Mouse (Mus musculus) midbrain, embryonic 10.5 days (tissue): Measurements from ENCODE around the gene Izumo1r. TPM values are rescaled to one million over a fixed set of nuclear protein-coding genes. Genes with fewer than 3 reads are reported as not detected.
A peak's percentile ranks its signal among the peaks of the same experiment; 100 is the strongest.

Source experiments
- DNase-seq: peaks from one replicate; pipeline ENCODE4 v3.0.0-alpha.2; 2017; ENCODE audit warnings: low spot score
- H3K27ac ChIP-seq: fragments of 300-500 bp; sonication (generic); replicated peaks from 2 replicates; pipeline ENCODE4 v1.5.1; 2016; ENCODE audit warnings: mild to moderate bottlenecking
- H3K27me3 ChIP-seq: fragments of 300-500 bp; sonication (generic); 2 replicates; pipeline ENCODE4 v1.6.1; 2016; ENCODE audit warnings: low read depth, mild to moderate bottlenecking; ENCODE audit not compliant: poor library complexity, severe bottlenecking
- H3K36me3 ChIP-seq: fragments of 300-500 bp; sonication (generic); 2 replicates; pipeline ENCODE4 v1.6.1; 2016; ENCODE audit warnings: mild to moderate bottlenecking, moderate library complexity
- H3K4me1 ChIP-seq: fragments of 300-500 bp; sonication (generic); 2 replicates; pipeline ENCODE4 v1.6.1; 2016
- H3K4me3 ChIP-seq: fragments of 300-500 bp; sonication (generic); 2 replicates; pipeline ENCODE4 v1.5.1; 2016; ENCODE audit warnings: mild to moderate bottlenecking, moderate library complexity
- H3K9me3 ChIP-seq: fragments of 300-500 bp; sonication (generic); replicated peaks from 2 replicates; pipeline ENCODE4 v1.6.1; 2016; ENCODE audit warnings: mild to moderate bottlenecking
- WGBS: fragments of 180-500 bp; shearing (Covaris S2); methylation state at CpG from one replicate; pipeline ENCODE4 v1.1.7; 2016; 5-methylcytosine and 5-hydroxymethylcytosine counted together
- polyA plus RNA-seq: library from polyadenylated mRNA; unstranded; fragments of >200 nt; fragmentation: Nextera tagmentation; extraction: Ambion mirVana; gene quantifications from 2 replicates; pipeline ENCODE4 v1.2.1, GENCODE M21; 2016

Izumo1r gene
- polyA plus RNA-seq, 1 experiment from 2014 or later = not detected

GRCm38 (mm10) chr9:14875743-14876507 is 27.8 kb downstream of the Izumo1r start:
- WGBS = 83% methylated on average over 5 of the region's 5 CpGs
- H3K4me1 ChIP-seq = peaks cover 27% of the 10 kb centered on the region

GRCm38 (mm10) chr9:14872181-14872930 is 31.4 kb downstream of the Izumo1r start:
- H3K27ac ChIP-seq = peak overlapping the region; percentile 78
- DNase-seq = peak; percentile 46
- H3K9me3 ChIP-seq = no peaks in the 10 kb centered on the region
- peaks cover 27% of the 10 kb centered on the region for H3K4me1 ChIP-seq
- H3K4me3 ChIP-seq = 0 out of 2 replicates have a peak overlapping the region, but pooled peaks have one; percentile 4
- H3K36me3 ChIP-seq = no peaks in the 10 kb centered on the region
- H3K27me3 ChIP-seq = no peaks in the 10 kb centered on the region
- 36% methylated on average over 17 of the region's 17 CpGs for WGBS

More at GRCm38 (mm10) chr9:14875743-14876507, 27.8 kb downstream of the Izumo1r start:
- no peaks in the 10 kb centered on the region for H3K9me3 ChIP-seq
- H3K36me3 ChIP-seq = no peaks in the 10 kb centered on the region
- DNase-seq = no peak
- no peak overlapping the region for H3K27ac ChIP-seq
- H3K27me3 ChIP-seq = no peaks in the 10 kb centered on the region
- H3K4me3 ChIP-seq = no peak overlapping the region

- 86% methylated on average over 3 of the region's 3 CpGs for WGBS
- Histone ChIP-seq H3K4me1 (peaks cover 26% of the 10 kb centered on the region), H3K36me3 (no peaks in the 10 kb centered on the region), H3K9me3 (no peaks in the 10 kb centered on the region), H3K27ac (peak overlapping the region; percentile 78), H3K4me3 (no peak overlapping the region), H3K27me3 (no peaks in the 10 kb centered on the region)
- DNase-seq = no peak
Observed at GRCm38 (mm10) chr9:14871536-14871935, 32.2 kb downstream of the Izumo1r start.

GRCm38 (mm10) chr9:14870802-14871201 is 32.9 kb downstream of the Izumo1r start:
- H3K36me3 ChIP-seq = no peaks in the 10 kb centered on the region
- H3K27ac ChIP-seq = 0 out of 2 replicates have a peak overlapping the region, but pooled peaks have one; percentile 23
- H3K9me3 ChIP-seq = no peaks in the 10 kb centered on the region
- 93% methylated on average over 10 of the region's 10 CpGs for WGBS
- peaks cover 19% of the 10 kb centered on the region for H3K4me1 ChIP-seq
- no peaks in the 10 kb centered on the region for H3K27me3 ChIP-seq
- no peak overlapping the region for H3K4me3 ChIP-seq
- no peak for DNase-seq

GRCm38 (mm10) chr9:14870377-14870776 is 33.4 kb downstream of the Izumo1r start:
- peaks cover 17% of the 10 kb centered on the region for H3K4me1 ChIP-seq
- H3K27ac ChIP-seq = no peak overlapping the region
- H3K4me3 ChIP-seq = no peak overlapping the region
- 85% methylated on average over 2 of the region's 2 CpGs for WGBS
- no peak for DNase-seq
- H3K36me3 ChIP-seq = no peaks in the 10 kb centered on the region
- H3K9me3 ChIP-seq = no peaks in the 10 kb centered on the region
- H3K27me3 ChIP-seq = no peaks in the 10 kb centered on the region

- WGBS = 95% methylated on average over 8 of the region's 8 CpGs
- Histone ChIP-seq H3K4me1 (peaks cover 17% of the 10 kb centered on the region), H3K27ac (0 out of 2 replicates have a peak overlapping the region, but pooled peaks have one; percentile 3), H3K9me3 (no peaks in the 10 kb centered on the region), H3K36me3 (no peaks in the 10 kb centered on the region), H3K27me3 (no peaks in the 10 kb centered on the region; the same call in 1 of the 2 replicates), H3K4me3 (no peak overlapping the region)
- DNase-seq = no peak
Observed at GRCm38 (mm10) chr9:14868326-14868725, 35.4 kb downstream of the Izumo1r start.

- 40% methylated on average over 7 of the region's 7 CpGs for WGBS
- no peak overlapping the region for H3K4me3 ChIP-seq
- no peak overlapping the region for H3K27ac ChIP-seq
- peaks cover 9% of the 10 kb centered on the region for H3K4me1 ChIP-seq
- peak; percentile 50 for DNase-seq
- H3K36me3 ChIP-seq = no peaks in the 10 kb centered on the region
- H3K9me3 ChIP-seq = no peaks in the 10 kb centered on the region
- H3K27me3 ChIP-seq = peaks cover 9% of the 10 kb centered on the region
Observed at GRCm38 (mm10) chr9:14866957-14867356, 36.8 kb downstream of the Izumo1r start.

- DNase-seq = no peak
- Histone ChIP-seq H3K4me3 (no peak overlapping the region), H3K27me3 (peaks cover 32% of the 10 kb centered on the region), H3K9me3 (no peaks in the 10 kb centered on the region), H3K27ac (no peak overlapping the region), H3K36me3 (no peaks in the 10 kb centered on the region), H3K4me1 (peaks cover 13% of the 10 kb centered on the region)
- WGBS = 82% methylated on average over 9 of the region's 9 CpGs
Observed at GRCm38 (mm10) chr9:14864726-14865125, 39.0 kb downstream of the Izumo1r start.

GRCm38 (mm10) chr9:14863126-14863525 is 40.6 kb downstream of the Izumo1r start:
- Histone ChIP-seq H3K9me3 (no peaks in the 10 kb centered on the region), H3K4me1 (peaks cover 15% of the 10 kb centered on the region), H3K36me3 (no peaks in the 10 kb centered on the region), H3K27me3 (peaks cover 48% of the 10 kb centered on the region), H3K4me3 (no peak overlapping the region), H3K27ac (no peak overlapping the region)
- DNase-seq = no peak
- 90% methylated on average over 3 of the region's 3 CpGs for WGBS

GRCm38 (mm10) chr9:14859868-14860639 is 43.7 kb downstream of the Izumo1r start, which contains the start of gene Gpr83:
Gpr83 (plus strand) TSS chr9:14860210.
- Histone ChIP-seq H3K9me3 (no peaks in the 10 kb centered on the region), H3K36me3 (no peaks in the 10 kb centered on the region), H3K27ac (peak within 1 kb of the TSS; percentile 63; the same call in 1 of the 2 replicates), H3K4me3 (peak within 1 kb of the TSS; percentile 58), H3K27me3 (peaks cover 53% of the 10 kb centered on the region), H3K4me1 (peaks cover 15% of the 10 kb centered on the region)
- WGBS = 3% methylated on average over 47 of the region's 47 CpGs
- DNase-seq = peak; percentile 71

GRCm38 (mm10) chr9:14858782-14859181 is 45.0 kb downstream of the Izumo1r start:
- peaks cover 53% of the 10 kb centered on the region for H3K27me3 ChIP-seq

GRCm38 (mm10) chr9:14858170-14858706 is 45.5 kb downstream of the Izumo1r start:
- no peak for DNase-seq
- 79% methylated on average over 7 of the region's 7 CpGs for WGBS

More at GRCm38 (mm10) chr9:14858782-14859181, 45.0 kb downstream of the Izumo1r start:
- 87% methylated on average over 3 of the region's 3 CpGs for WGBS
- no peaks in the 10 kb centered on the region for H3K36me3 ChIP-seq
- no peak overlapping the region for H3K4me3 ChIP-seq
- H3K27ac ChIP-seq = no peak overlapping the region
- H3K9me3 ChIP-seq = no peaks in the 10 kb centered on the region
- peaks cover 15% of the 10 kb centered on the region for H3K4me1 ChIP-seq
- no peak for DNase-seq

More at GRCm38 (mm10) chr9:14858170-14858706, 45.5 kb downstream of the Izumo1r start:
- H3K9me3 ChIP-seq = no peaks in the 10 kb centered on the region
- H3K4me1 ChIP-seq = peaks cover 15% of the 10 kb centered on the region
- H3K4me3 ChIP-seq = no peak overlapping the region
- no peak overlapping the region for H3K27ac ChIP-seq
- H3K27me3 ChIP-seq = peaks cover 53% of the 10 kb centered on the region
- no peaks in the 10 kb centered on the region for H3K36me3 ChIP-seq
